Mouse (Mus musculus) thymus, postnatal 14 days (tissue): ENCODE results near the gene Arhgef26.

Source experiments
- DNase-seq: peaks from one replicate; pipeline ENCODE4 v3.0.0; 2021

Arhgef26 gene

GRCm38 (mm10) chr3:62452961-62453360 lies 114.8 kb downstream of the Arhgef26 start:
- no peak for DNase-seq

DNA sequence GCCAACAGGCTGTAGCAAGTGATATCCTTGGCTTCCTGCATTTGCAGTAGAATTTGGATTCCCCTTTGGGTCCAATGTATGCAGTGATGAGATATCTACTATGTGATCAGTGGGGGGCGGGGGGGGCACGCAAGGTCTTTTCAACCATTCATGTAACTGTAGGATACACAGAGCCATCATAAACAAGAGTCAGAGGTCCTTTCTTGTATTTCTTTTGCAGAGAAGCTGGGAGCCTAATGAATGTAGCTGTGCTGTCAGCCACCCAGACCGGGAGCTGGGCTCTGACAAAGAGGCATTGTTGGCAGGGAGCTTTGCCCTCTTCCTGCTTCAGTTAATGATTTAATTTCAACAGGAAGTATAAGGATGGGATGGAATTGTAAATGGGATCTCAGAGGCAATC lies 116.0 kb downstream of the Arhgef26 start:
- no peak for DNase-seq

GRCm38 (mm10) chr3:62455854-62456253 lies 117.7 kb downstream of the Arhgef26 start:
- DNase-seq = no peak

- DNase-seq = peak; percentile 30
These were observed 120.3 kb downstream of the Arhgef26 start for GRCm38 (mm10) chr3:62458284-62459013.

- no peak for DNase-seq
These were observed 121.3 kb downstream of the Arhgef26 start for GRCm38 (mm10) chr3:62459483-62459882.

GRCm38 (mm10) chr3:62464276-62464675 lies 126.1 kb downstream of the Arhgef26 start:
- DNase-seq = no peak

- no peak for DNase-seq
These were observed 132.0 kb downstream of the Arhgef26 start for GRCm38 (mm10) chr3:62470179-62470578.

DNA sequence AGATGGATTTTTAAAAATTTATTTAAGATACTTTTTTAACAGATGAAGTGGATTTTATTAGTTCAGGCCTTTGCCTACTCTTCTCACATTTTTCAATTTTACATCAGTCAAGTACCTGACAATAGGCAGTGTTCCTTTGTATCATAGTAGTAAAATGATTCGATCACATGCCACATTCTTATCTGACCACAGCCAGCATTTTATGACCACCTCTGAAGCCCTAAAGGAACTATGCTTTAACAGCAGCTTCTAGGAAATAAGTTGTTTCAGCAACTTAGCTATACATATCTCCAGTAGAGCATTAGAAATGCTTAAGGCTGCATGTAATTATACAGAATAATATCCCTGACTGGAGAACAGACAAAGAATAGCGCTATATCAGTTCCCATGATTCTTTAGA lies 146.2 kb downstream of the Arhgef26 start:
- DNase-seq = no peak

DNA sequence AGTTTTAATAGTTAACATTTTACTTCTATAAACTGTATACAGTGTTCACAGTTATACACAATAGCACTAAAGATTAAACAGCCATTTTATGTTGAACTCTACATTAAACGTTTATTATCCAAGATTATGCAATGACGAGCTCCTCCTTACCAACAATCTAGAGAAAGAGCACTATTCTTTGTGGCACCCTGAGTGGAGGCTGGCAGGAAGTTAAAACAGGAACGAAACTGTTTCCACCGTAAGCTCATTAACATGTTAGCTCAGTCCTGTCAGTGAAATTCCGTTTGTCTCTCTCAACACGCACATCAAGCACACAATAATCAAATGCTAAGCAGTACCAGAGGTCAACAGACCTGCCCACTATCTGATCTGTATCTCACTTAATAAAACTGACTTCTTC lies 154.4 kb downstream of the Arhgef26 start:
- no peak for DNase-seq

GRCm38 (mm10) chr3:62499327-62499726 lies 161.2 kb downstream of the Arhgef26 start:
- DNase-seq = no peak

- no peak for DNase-seq
These were observed 167.2 kb downstream of the Arhgef26 start for GRCm38 (mm10) chr3:62505166-62505900.

DNA sequence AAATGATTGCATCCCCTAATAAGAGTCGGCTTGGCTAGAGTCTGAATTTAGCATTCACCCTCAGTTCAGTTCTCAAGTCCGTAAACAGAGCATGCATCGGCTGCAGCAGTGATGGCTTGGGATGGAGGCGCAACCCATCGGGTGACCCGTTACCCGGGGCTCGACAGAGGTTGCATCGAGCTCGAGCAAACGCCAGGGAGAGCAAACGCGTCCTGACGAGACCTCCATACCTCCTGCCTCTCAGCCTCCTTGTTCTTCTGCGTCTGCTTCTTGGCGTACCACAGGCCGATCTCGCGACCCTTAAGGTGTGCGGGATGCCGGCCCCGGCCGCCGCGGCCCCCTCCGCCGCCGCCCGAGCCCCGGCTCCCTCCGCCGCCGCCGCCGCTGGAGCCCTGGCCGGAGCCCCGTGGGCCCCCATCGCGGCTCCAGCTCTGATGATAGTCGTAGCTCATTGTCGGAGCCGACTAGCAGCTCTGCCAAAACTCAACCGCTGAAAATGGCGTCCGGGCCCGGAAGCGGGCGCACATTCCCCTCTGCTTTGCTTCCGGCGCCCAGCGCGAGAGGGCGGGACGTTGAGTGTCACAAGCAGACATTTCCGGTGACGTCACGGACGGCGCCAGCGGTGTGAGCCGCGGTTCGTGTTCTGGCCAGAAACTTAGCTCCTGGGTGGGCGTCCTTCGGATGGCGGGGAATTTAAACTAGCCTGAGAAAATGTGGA lies 168.5 kb downstream of the Arhgef26 start, which contains the start of gene Dhx36:
Dhx36 (minus strand) TSS at position 517 of the 718 bp plus-strand sequence.
- DNase-seq = peak; percentile 96

DNA sequence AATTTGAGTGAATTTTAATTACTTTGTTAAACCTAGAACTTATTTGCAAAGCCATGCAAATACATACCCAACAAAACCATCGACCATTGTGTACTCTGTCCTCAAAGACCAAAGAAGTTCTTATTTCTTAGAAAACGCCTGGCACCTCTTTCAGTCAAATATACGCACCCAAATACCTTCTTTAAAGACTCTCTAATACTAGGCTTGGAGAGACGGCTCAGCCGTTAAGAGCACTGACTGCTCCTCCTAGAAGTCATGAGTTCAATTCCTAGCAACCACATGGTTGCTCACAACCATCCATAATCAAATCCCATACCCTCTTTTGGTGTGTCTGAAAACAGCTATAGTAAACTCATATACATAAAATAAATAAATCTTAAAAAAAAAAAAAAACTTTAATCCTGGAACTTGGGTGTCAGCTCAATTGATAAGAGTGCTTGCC lies 169.1 kb downstream of the Arhgef26 start:
- DNase-seq = peak; percentile 5
